Mouse (Mus musculus) liver, embryonic 13.5 days (tissue): ENCODE measurements around the gene Zfp619. TPM values are rescaled to one million over a fixed set of nuclear protein-coding genes. Genes with fewer than 3 reads are reported as not detected.

Experiments
- ATAC-seq: fragments of 200-750 bp; cut with Nextera tagmentation; 2 replicates; pipeline ENCODE4 v1.8.0; 2017; ENCODE audit warnings: low read depth, mild to moderate bottlenecking, moderate number of reproducible peaks, moderate library complexity
- DNase-seq: peaks from one replicate; pipeline ENCODE4 v3.0.0; 2022
- H3K27ac ChIP-seq: fragments of 300-500 bp; sonication (generic); 2 replicates; pipeline ENCODE4 v1.5.1; 2015; ENCODE audit warnings: moderate library complexity, mild to moderate bottlenecking, inconsistent platforms
- H3K27me3 ChIP-seq: fragments of 300-500 bp; sonication (generic); 2 replicates; pipeline ENCODE4 v1.6.1; 2015; ENCODE audit warnings: mild to moderate bottlenecking, inconsistent platforms
- H3K36me3 ChIP-seq: fragments of 300-500 bp; sonication (generic); 2 replicates; pipeline ENCODE4 v1.6.1; 2015; ENCODE audit warnings: mild to moderate bottlenecking, inconsistent platforms
- H3K4me1 ChIP-seq: fragments of 300-500 bp; sonication (generic); replicated peaks from 2 replicates; pipeline ENCODE4 v1.6.1; 2015; ENCODE audit warnings: inconsistent platforms
- H3K4me2 ChIP-seq: fragments of 300-500 bp; sonication (generic); 2 replicates; pipeline ENCODE4 v1.6.1; 2015; ENCODE audit warnings: inconsistent platforms, mild to moderate bottlenecking, moderate library complexity
- H3K4me3 ChIP-seq: fragments of 300-500 bp; sonication (generic); replicated peaks from 2 replicates; pipeline ENCODE4 v1.5.1; 2015; ENCODE audit warnings: mild to moderate bottlenecking, inconsistent platforms
- H3K9ac ChIP-seq: fragments of 300-500 bp; sonication (generic); 2 replicates; pipeline ENCODE4 v1.6.1; 2015; ENCODE audit warnings: mild to moderate bottlenecking, inconsistent platforms
- H3K9me3 ChIP-seq: fragments of 300-500 bp; sonication (generic); replicated peaks from 2 replicates; pipeline ENCODE4 v1.6.1; 2016; ENCODE audit warnings: inconsistent platforms
- WGBS: fragments of 180-500 bp; shearing (Covaris S2); methylation state at CpG from one replicate; pipeline ENCODE4 v1.1.7; 2015; ENCODE audit not compliant: insufficient replicate concordance; 5-methylcytosine and 5-hydroxymethylcytosine counted together
- polyA plus RNA-seq: library from polyadenylated mRNA; unstranded; fragments of >200 nt; fragmentation: Nextera tagmentation; extraction: Ambion mirVana; gene quantifications from 2 replicates; pipeline ENCODE4 v1.2.1, GENCODE M21; 2015

The Zfp619 gene
- polyA plus RNA-seq, result 0.18 and 0.23 TPM in 2 replicates

DNA sequence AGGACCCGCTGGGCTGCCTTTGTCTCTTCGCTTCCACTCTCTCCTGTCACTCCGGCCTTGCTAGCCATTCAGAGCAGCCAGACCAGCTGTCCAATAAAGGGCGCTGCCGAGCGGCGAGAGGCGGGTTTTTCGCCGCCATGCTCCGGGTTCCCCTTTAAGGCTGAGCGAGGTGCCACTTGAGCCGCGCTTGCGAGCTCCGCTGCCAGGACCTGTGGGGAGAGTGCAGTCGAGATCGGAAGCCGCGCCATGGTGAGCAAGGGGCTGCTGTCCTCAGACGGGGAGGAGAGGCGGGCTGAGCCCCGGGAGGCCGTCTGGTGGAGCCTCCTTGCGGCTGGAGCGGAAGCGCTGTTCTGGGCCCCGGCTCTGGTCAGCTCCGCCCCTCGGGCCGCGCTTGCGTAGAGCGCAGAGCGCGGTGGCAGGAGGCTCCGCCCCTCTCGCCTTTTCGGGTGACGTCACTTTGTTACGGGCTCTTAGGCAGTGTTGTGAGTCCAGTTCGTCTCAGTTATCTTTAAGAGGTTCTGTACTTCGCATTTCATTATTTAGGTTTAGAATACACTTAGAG lies at the start of gene Zfp619:
Gene Zfp619 (plus strand): TSS at position 151 of the 562 bp plus-strand sequence.
- Histone ChIP-seq H3K36me3 (no peaks in the 10 kb centered on the region), H3K4me2 (peak within 1 kb of the TSS; percentile 73), H3K27ac (peak within 1 kb of the TSS; percentile 76), H3K4me1 (peaks cover 8% of the 10 kb centered on the region), H3K27me3 (no peaks in the 10 kb centered on the region), H3K9me3 (no peaks in the 10 kb centered on the region), H3K4me3 (peak within 1 kb of the TSS; percentile 67), H3K9ac (peak within 1 kb of the TSS; percentile 75)
- DNase-seq, result peak; percentile 93
- ATAC-seq, result peak; percentile 97
- 0% methylated on average over 43 of the region's 43 CpGs for WGBS

DNA sequence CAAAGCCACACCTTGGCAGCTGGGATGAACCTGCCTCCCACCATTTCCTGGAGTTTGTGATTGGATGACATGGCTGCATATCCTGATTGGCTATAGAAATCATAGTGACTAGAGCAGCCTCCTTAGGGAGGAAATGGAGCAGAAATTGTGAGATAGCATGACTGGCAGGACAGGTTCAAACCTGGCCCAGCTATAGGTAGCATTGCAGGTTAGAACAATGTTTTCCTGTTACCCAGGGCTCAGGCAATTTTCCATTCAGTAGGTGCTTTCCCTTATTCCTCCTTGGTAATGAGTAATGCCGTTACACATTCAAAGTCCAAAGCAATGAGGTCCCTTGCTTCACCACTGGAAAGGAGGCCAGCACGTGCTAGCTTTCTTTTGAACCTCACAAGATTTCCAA lies 38.6 kb upstream of the Zfp619 start:
- H3K4me3 ChIP-seq, result no peak overlapping the region
- H3K27ac ChIP-seq, result no peak overlapping the region
- 68% methylated on average over 2 of the region's 2 CpGs for WGBS
- H3K27me3 ChIP-seq, result no peaks in the 10 kb centered on the region
- no peaks in the 10 kb centered on the region for H3K4me1 ChIP-seq
- peaks cover 7% of the 10 kb centered on the region; the same call in 1 of the 2 replicates for H3K9me3 ChIP-seq
- H3K36me3 ChIP-seq, result peaks cover 16% of the 10 kb centered on the region
- no peak overlapping the region for H3K4me2 ChIP-seq
- ATAC-seq (no peak), DNase-seq (no peak)
- H3K9ac ChIP-seq, result no peak overlapping the region

DNA sequence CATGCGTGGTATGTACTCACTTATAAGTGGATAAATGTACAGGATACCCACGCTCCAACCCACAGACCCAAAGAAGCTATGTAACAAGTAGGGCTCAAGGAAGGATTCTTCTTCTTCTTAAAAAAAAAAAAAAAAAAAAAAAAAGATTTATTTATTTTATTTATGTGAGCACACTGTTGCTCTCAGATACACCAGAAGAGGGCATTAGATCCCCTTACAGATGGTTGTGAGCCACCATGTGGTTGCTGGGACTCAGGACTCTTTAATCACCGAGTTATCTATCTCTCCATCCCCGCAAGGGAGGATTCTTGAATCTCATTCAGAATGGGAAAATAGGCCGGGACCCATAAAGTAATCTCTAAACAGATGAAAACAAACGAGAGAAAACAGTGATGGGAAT lies 33.2 kb upstream of the Zfp619 start:
- DNase-seq (no peak), ATAC-seq (no peak)
- H3K9me3 ChIP-seq, result no peaks in the 10 kb centered on the region
- H3K36me3 ChIP-seq, result no peaks in the 10 kb centered on the region
- H3K27ac ChIP-seq, result no peak overlapping the region
- no peak overlapping the region for H3K4me3 ChIP-seq
- H3K4me2 ChIP-seq, result no peak overlapping the region
- H3K27me3 ChIP-seq, result no peaks in the 10 kb centered on the region
- no peak overlapping the region for H3K9ac ChIP-seq
- H3K4me1 ChIP-seq, result no peaks in the 10 kb centered on the region
- 30% methylated on average over 6 of the region's 6 CpGs for WGBS

DNA sequence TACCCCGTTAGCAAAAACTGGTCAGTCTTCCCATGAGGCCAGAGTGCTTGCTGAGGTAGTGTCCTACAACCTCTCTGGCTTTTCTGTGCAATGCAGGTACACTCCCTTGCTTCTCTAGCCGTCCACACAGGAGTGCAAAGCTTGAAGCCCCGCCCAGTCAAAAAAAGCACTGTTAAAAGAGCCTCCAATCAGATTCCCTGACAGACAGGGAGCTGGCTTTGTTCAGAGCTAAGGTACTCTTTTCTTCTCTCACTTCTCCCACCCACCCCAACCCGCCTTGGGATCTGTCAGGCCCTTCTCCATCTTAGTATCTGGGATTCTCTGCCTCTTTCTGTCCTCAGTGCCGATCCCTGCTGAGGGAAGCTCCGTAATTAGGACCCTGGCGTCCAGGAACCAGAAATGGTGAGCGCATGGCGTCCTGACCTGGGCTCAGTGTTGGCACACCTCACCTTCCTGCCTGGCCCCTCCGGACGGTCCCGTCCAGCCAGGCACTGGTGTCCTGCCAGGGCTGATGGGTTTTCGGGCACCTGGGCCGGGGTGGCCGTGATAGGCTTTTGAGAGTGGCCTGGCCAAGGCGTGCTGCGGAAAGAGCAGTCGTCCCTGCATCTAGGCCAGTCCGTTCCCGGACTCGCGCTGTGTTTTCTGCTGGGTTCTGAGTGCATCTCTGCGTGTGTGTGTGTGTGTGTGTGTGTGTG lies 30.3 kb upstream of the Zfp619 start:
- 13% methylated on average over 17 of the region's 23 CpGs for WGBS
- Histone ChIP-seq H3K9me3 (no peaks in the 10 kb centered on the region), H3K4me1 (no peaks in the 10 kb centered on the region), H3K36me3 (no peaks in the 10 kb centered on the region), H3K27me3 (no peaks in the 10 kb centered on the region), H3K4me3 (peak overlapping the region; percentile 33), H3K4me2 (peak overlapping the region; percentile 58), H3K9ac (no peak overlapping the region), H3K27ac (no peak overlapping the region)
- ATAC-seq, result no peak
- no peak for DNase-seq

DNA sequence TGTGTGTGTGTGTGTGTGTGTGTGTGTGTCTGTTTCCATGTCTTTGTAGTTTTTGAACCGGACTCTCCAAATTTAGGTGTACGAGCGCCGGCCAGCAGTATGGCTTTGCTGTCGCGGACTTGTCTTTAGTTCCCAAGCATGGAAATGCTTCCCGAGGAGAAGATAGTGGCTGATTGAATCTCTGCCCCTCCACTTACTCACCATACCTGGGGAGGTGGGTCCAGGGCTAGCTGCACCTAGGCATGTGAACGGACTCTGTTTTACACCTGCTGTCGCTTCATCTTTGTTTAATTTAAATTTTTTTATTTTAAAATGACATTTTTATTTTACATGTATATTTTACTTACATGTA lies 29.7 kb upstream of the Zfp619 start:
- Histone ChIP-seq H3K9me3 (no peaks in the 10 kb centered on the region), H3K27ac (no peak overlapping the region), H3K4me1 (no peaks in the 10 kb centered on the region), H3K4me3 (peak overlapping the region; percentile 33; the same call in 1 of the 2 replicates), H3K4me2 (peak overlapping the region; percentile 58), H3K9ac (no peak overlapping the region), H3K27me3 (no peaks in the 10 kb centered on the region), H3K36me3 (no peaks in the 10 kb centered on the region)
- DNase-seq (no peak), ATAC-seq (no peak)
- 31% methylated on average over 9 of the region's 9 CpGs for WGBS

DNA sequence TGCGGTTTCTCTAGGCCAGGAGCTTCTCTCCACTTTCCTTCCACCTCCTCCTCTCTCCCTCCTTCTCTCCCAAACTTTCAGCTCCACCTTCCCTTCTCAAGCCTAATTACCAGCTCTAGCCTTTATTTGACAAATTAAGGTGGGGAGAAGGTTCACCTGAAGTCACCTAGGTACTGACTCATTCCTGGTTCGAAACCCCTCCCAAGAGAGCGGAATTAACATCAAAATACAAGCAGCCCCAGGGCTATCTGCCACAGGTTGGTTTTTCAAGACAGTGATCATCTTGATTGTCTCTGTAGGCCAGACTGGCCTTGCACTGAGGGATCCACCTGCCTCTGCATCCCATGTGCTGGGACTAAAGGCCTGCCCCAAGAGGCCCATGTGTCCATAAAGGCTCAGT lies 22.9 kb upstream of the Zfp619 start:
- H3K27ac ChIP-seq, result no peak overlapping the region
- no peak for DNase-seq
- WGBS, result 52% methylated on average over 3 of the region's 3 CpGs

DNA sequence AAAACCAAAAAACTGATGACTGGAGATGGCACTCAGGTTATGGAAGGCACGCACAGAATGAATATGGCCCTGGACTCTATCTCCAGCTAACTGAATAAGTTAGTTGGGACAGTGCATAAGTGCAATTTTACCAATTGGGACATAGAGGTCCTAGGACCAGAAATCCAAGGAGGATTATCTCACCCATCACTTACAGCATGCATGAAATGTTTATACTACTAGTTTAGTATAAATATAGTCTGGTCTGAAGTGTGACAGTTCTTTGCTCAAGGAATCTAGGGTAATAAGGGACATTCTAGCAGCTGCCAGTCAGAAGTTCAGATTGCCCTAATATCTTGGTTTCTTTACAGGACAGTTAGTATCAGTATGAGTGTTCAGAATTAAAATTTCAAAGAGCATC lies 13.5 kb upstream of the Zfp619 start:
- no peaks in the 10 kb centered on the region for H3K4me1 ChIP-seq
- WGBS, result 65% methylated on average over 1 of the region's 1 CpGs
- ATAC-seq, result no peak
- H3K9ac ChIP-seq, result no peak overlapping the region
- no peak overlapping the region for H3K27ac ChIP-seq
- H3K4me3 ChIP-seq, result no peak overlapping the region
- no peak overlapping the region for H3K4me2 ChIP-seq
- no peaks in the 10 kb centered on the region for H3K27me3 ChIP-seq
- no peaks in the 10 kb centered on the region for H3K9me3 ChIP-seq
- DNase-seq, result no peak
- no peaks in the 10 kb centered on the region for H3K36me3 ChIP-seq

More for the DNA sequence above, 22.9 kb upstream of the Zfp619 start:
- Histone ChIP-seq H3K9me3 (no peaks in the 10 kb centered on the region), H3K4me3 (no peak overlapping the region), H3K4me2 (no peak overlapping the region), H3K36me3 (no peaks in the 10 kb centered on the region), H3K9ac (no peak overlapping the region), H3K27me3 (no peaks in the 10 kb centered on the region), H3K4me1 (no peaks in the 10 kb centered on the region)
- ATAC-seq, result no peak

DNA sequence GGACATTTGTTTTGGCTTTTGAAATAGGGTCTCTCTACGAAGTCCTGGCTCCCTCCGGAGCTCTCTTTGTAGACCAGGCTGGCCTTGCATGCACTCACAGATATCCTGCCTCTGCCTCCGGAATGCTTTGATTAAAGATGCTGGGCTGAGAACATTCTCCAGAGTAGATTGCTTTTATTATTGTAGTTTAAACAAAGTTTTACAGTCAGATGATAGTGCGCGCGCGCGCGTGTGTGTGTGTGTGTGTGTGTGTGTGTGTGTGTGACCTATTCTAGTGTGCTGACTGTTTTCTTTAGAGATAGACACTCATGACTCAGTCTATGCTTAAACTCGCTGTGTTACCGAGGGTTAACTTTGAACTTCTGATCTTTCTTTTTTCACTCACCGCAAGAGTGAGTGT lies 796 bp downstream of the Zfp619 start:
- whole genome bisulfite sequencing, result 77% methylated on average over 12 of the region's 12 CpGs

DNA sequence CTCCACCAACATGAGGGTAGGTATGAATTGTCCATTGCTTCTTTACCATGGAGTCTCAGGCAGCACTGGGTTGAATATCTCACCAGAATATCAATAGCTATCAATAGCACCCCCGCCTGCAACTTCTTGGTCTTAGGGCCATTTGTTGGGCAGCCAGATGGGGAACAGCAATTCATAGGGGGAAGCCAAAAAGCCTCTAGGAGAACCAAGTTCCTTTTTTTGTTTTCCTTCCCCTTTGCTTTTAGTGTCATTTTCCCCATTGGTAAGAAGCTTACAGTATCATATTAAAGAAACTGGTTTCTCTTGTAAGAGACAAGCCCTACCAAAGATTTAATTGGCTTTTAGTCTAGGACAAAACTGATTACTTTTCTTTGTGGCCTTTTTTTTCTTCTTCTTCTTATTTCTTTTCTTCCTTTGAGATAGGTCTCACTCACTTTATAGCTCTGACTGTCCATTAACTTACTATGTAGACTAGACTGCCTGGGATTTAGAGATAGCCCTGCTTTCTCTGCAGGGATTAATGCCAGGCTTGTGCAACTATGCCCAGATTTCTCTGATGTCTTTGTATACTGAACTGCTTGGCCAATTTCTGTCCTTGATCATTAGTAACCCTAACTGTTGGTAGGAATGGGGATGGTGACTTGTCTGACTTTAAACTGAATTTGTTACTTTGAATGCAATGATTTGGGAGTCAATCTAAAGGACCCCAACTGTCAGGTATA lies 6.3 kb downstream of the Zfp619 start:
- H3K4me3 ChIP-seq, result no peak overlapping the region
- no peak overlapping the region for H3K9ac ChIP-seq
- H3K36me3 ChIP-seq, result no peaks in the 10 kb centered on the region
- H3K27ac ChIP-seq, result no peak overlapping the region
- no peaks in the 10 kb centered on the region for H3K9me3 ChIP-seq
- 42% methylated on average over 1 of the region's 1 CpGs for WGBS
- H3K4me2 ChIP-seq, result no peak overlapping the region
- DNase-seq, result no peak
- no peaks in the 10 kb centered on the region for H3K4me1 ChIP-seq
- ATAC-seq, result no peak
- H3K27me3 ChIP-seq, result no peaks in the 10 kb centered on the region

More for the DNA sequence above, 796 bp downstream of the Zfp619 start:
- peak overlapping the region; percentile 28 for H3K4me3 ChIP-seq
- peaks cover 8% of the 10 kb centered on the region for H3K4me1 ChIP-seq
- peak overlapping the region; percentile 45; the same call in 1 of the 2 replicates for H3K9ac ChIP-seq
- no peaks in the 10 kb centered on the region for H3K36me3 ChIP-seq
- no peaks in the 10 kb centered on the region for H3K9me3 ChIP-seq
- no peaks in the 10 kb centered on the region for H3K27me3 ChIP-seq
- ATAC-seq, result no peak
- no peak for DNase-seq
- H3K4me2 ChIP-seq, result peak overlapping the region; percentile 73
- no peak overlapping the region for H3K27ac ChIP-seq

DNA sequence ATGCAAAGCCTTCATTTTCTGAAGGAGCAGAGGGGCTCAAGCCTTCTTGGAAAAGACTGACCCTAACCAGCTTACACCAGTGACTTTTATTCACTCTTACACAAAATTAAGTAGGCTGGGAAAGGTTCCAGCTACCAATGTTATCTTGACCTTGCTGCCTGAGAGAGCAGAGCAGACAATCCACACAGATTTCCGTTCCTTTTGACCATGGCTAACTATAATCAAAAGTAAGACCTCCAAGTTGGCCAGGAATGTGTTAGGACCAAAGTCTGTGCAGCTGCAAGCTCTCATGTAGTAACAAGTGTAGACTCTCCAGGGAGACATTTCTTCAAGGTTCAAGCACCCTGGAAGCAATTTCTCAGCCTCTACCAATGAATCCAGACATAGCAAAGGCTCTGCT lies 25.6 kb downstream of the Zfp619 start:
- Histone ChIP-seq H3K9me3 (no peaks in the 10 kb centered on the region), H3K36me3 (no peaks in the 10 kb centered on the region), H3K9ac (no peak overlapping the region), H3K4me2 (no peak overlapping the region), H3K4me3 (no peak overlapping the region), H3K4me1 (peaks cover 10% of the 10 kb centered on the region; the same call in 1 of the 2 replicates), H3K27ac (no peak overlapping the region), H3K27me3 (no peaks in the 10 kb centered on the region)
- ATAC-seq, result no peak
- DNase-seq, result no peak
- WGBS, result 59% methylated on average over 1 of the region's 1 CpGs

DNA sequence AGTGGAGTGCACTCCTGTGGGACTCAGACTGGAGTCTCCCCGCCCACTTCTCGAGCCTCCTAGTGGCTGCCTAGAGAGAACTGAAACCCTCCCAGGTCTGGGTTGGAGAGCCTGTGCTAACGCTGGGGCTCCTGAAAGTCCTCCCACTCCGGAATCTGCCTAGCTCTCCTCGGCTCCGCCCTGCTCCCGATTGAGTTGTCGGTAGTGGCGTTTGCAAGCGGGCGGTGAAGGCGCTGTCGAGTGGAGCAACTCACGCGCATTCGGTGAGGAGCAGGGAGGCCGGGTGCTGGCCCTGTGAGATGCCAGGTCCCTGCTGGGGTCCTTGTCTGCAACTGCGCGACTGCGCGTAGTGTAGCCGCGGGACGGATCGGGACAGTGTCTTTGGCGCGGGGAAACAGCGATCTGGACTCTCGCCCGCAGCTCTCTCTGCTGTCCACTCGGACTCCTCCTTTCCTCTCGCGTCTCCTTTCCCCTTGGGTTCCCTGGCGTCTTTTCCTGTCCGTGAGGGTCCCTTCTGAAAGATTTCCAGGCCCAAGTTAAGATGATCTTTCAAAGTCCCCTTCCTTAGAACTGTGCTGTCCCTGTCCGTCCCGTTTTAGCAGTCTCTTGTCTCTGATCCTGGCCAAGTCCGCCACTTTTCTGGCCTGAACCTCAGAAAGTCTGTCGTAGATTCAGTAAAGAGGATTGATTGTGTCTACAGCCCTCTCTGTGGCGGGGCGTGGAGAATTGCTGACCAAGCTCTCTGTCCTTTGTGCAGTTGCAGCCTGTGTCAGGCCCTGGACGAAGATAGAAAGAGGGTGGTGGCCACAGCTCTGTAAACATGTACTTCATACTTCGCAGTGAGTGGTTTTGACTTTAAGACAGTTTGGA lies 26.9 kb downstream of the Zfp619 start:
- DNase-seq (peak; percentile 59), ATAC-seq (peak; percentile 94)
- no peaks in the 10 kb centered on the region for H3K36me3 ChIP-seq
- peak overlapping the region; percentile 63 for H3K4me3 ChIP-seq
- peak overlapping the region; percentile 71 for H3K9ac ChIP-seq
- H3K4me1 ChIP-seq, result peaks cover 10% of the 10 kb centered on the region; the same call in 1 of the 2 replicates
- WGBS, result under 1% methylated on average over 43 of the region's 43 CpGs
- H3K9me3 ChIP-seq, result no peaks in the 10 kb centered on the region
- H3K27me3 ChIP-seq, result no peaks in the 10 kb centered on the region
- peak overlapping the region; percentile 71 for H3K27ac ChIP-seq
- peak overlapping the region; percentile 77 for H3K4me2 ChIP-seq
